Mouse (Mus musculus): ENCODE measurements around the gene Plch1. TPM values are rescaled to one million over a fixed set of nuclear protein-coding genes. Genes with fewer than 3 reads are reported as not detected.
A peak's percentile ranks its signal among the peaks of the same experiment; 100 is the strongest.

Gene Plch1
- polyA plus RNA-seq (2011; ENCODE audit: insufficient read length, low read depth, missing spikeins), result 0.51 and 0.87 TPM in 2 replicates

DNA sequence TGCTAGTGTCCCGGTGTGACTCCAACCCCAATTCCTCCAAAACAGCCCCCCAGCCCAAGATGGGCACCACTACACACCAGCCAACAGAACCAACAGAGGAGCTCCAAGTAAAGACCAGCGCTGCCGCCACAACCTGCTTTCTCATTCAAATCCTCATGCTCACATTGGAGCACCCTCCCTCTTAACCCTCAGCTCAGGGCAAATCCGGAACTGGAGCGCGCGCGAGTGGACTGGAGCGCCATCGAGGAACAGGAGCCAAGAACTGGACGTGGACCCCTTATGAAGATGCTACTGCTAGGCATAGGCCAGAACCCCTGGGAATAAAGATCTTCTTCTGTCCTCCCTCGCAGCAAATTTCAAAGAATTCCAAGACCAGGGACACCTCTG lies at the start of gene Plch1:
Gene Plch1, minus strand, starts transcription at position 164 of the 387 bp plus-strand sequence.
- TF ChIP-seq POLR2A (IDR thresholded peaks at IDR 0.05; ENCODE audit: low read depth, low read length) (no peak), CTCF (IDR thresholded peaks at IDR 0.05; ENCODE audit: borderline replicate concordance, insufficient read depth, low read length) (no peak)
- Histone ChIP-seq H3K4me1 (ENCODE audit: control insufficient read depth, insufficient read depth, low read length) (no peaks in the 10 kb centered on the region; the same call in 1 of the 2 replicates), H3K27ac (ENCODE audit: insufficient read depth, low read length) (no peak within 1 kb of the TSS), H3K4me3 (ENCODE audit: insufficient read depth, low read length) (peak within 1 kb of the TSS; percentile 69)

DNA sequence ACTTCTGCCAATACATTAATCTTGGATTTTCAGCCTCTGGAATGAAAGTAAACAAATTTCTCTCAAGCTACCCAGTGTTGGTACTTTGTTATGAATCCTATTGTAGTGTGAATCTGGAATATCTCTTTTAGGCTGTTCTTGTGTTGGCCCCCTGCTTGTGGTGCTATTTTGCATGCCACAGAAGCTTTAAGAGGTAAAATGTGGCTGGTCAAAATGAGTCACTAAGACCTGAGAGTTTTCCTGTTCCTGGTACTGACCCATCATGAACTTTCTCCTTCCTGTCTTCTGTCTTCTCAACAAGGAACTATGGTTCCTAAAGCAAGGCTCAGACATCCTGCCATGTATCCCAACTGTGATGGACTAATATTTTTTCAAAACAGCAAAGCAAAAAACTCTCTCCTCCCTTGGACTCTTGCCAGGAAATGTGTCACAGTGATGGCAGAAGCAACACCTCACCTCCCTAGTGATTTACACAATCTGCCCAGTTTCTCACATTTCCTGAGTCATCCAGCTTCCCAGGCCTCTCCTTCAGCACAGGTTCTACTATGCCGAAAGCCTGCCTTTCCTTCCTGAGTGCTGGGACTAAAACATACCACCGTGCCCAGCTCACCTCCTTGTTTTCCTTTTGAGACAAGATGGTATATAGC lies 42.1 kb upstream of the Plch1 start:
- TF ChIP-seq CTCF (IDR thresholded peaks at IDR 0.05; ENCODE audit: borderline replicate concordance, insufficient read depth, low read length) (no peak), POLR2A (IDR thresholded peaks at IDR 0.05; ENCODE audit: low read depth, low read length) (no peak)
- Histone ChIP-seq H3K4me1 (ENCODE audit: control insufficient read depth, insufficient read depth, low read length) (peaks cover 2% of the 10 kb centered on the region; the same call in 1 of the 2 replicates), H3K4me3 (ENCODE audit: insufficient read depth, low read length) (no peak overlapping the region), H3K27ac (ENCODE audit: insufficient read depth, low read length) (no peak overlapping the region)

DNA sequence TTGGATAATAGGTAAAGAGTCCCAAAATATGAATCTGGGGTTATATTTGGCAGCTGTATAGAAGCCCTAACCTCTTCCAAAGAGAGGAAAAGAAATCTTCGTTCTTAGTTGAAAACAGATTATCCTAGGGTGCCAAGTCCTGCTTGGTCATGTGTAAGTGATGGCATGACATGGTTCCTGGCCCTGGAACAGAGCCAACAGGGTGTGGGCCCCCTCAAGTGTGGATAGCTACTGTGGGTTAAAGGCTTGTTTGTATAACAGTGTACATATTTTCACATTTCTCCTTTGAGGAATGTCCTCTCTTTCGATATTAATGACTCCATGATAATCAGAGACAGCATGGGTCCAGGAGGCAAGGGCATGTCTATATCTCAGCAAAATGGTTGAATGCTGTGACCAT lies 39.7 kb upstream of the Plch1 start:
- no peak for TF ChIP-seq CTCF (IDR thresholded peaks at IDR 0.05; ENCODE audit: borderline replicate concordance, insufficient read depth, low read length)
- TF ChIP-seq POLR2A (IDR thresholded peaks at IDR 0.05; ENCODE audit: low read depth, low read length), result no peak
- H3K27ac ChIP-seq (ENCODE audit: insufficient read depth, low read length), result no peak overlapping the region
- H3K4me1 ChIP-seq (ENCODE audit: control insufficient read depth, insufficient read depth, low read length), result peaks cover 2% of the 10 kb centered on the region; the same call in 1 of the 2 replicates
- no peak overlapping the region for H3K4me3 ChIP-seq (ENCODE audit: insufficient read depth, low read length)

DNA sequence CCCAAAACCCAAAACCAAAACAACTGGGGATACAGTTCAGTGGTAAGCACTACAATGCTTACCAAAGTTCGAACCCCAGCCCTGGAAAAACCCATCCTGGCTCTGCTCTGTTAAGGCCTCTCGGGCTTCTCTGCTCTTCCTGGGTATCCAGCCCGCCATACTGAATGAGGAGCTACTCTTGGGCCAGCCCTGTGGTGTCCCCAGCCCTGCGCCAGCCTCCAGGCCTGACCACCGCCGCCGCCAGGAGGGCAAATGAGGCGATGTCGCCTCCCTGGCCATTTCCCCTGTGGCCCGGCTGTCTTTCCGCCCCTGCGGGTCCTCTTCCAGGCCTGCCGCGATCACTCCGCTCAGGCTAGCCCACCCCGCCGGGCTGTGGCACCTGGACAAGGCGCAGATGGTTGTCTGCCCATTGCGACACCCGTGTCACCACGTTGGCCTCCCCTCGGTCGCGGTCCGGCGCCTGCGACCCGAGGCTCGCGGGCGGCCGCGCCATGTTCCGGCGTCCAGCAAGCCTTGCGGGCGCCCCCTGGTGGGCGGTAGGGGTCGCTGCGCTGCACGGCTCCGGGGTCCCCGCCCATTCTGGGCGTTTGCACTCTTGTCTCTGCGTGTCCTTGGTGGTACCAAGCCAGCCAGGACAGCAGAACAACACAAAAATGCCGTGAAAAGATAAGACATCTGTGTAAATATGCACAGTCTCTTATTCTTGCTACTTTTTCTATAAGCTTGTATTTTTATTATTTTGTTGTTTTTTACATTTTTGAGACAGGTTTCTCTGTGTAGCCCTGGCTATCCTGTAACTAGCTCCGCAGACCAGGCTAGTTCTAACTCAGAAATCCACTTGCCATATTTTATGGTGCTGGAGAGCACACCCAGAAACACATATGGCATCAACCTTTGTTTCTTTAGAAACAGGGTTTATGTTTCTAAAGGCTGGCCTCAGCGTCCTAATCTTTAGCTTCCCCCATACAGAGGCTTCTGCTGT lies 29.9 kb upstream of the Plch1 start, which contains the start of gene E130311K13Rik:
Gene E130311K13Rik, minus strand, starts transcription at position 595 of the 982 bp plus-strand sequence.
- Histone ChIP-seq H3K4me1 (ENCODE audit: control insufficient read depth, insufficient read depth, low read length) (no peaks in the 10 kb centered on the region), H3K27ac (ENCODE audit: insufficient read depth, low read length) (no peak within 1 kb of the TSS), H3K4me3 (ENCODE audit: insufficient read depth, low read length) (peak within 1 kb of the TSS; percentile 50)
- TF ChIP-seq CTCF (IDR thresholded peaks at IDR 0.05; ENCODE audit: borderline replicate concordance, insufficient read depth, low read length), result peak; percentile 40; the same call in 1 of the 2 replicates
- peak; percentile 83 for TF ChIP-seq POLR2A (IDR thresholded peaks at IDR 0.05; ENCODE audit: low read depth, low read length)

DNA sequence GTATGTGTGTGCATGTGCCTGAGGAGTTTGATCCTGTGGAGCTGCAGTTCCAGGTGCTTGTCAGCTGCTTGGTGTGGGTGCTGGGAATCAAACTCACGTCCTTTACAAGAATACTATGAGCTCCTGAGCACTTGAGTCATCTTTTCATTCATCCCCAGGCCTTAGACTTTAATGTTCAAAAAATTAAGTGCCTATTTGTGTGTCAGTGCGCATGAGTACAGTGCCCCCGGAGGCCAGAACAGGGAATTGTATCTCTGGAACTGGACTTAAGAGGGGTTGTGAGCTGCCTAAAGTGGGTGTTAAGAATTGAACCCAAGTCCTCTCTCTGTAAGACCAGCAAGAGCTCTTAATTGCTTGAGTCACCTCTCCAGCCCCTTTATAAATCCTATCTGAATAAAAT lies 20.4 kb upstream of the Plch1 start:
- TF ChIP-seq CTCF (IDR thresholded peaks at IDR 0.05; ENCODE audit: borderline replicate concordance, insufficient read depth, low read length), result no peak
- TF ChIP-seq POLR2A (IDR thresholded peaks at IDR 0.05; ENCODE audit: low read depth, low read length), result no peak
- Histone ChIP-seq H3K4me1 (ENCODE audit: control insufficient read depth, insufficient read depth, low read length) (no peaks in the 10 kb centered on the region), H3K4me3 (ENCODE audit: insufficient read depth, low read length) (no peak overlapping the region), H3K27ac (ENCODE audit: insufficient read depth, low read length) (no peak overlapping the region)

DNA sequence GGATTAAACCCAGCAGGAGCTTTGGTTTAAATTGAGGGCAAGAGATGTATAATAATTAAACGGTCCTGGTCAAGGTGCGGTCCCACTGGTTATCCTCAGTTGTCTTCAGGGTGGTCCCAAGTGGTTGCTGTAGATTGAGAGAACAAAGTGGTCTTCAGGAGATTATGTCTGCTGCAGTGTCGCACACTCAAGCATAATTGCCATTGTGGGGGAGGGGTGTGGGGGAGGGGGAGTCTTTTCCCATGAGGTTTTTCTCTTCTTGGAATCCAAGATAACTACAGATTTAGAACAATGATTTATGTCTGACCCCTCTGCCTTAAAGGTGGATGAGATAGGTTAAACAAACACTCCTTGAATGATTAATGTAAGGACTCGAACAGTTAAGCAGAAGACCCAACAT lies 11.0 kb upstream of the Plch1 start:
- no peaks in the 10 kb centered on the region for H3K4me1 ChIP-seq (ENCODE audit: control insufficient read depth, insufficient read depth, low read length)
- TF ChIP-seq POLR2A (IDR thresholded peaks at IDR 0.05; ENCODE audit: low read depth, low read length), result no peak
- no peak for TF ChIP-seq CTCF (IDR thresholded peaks at IDR 0.05; ENCODE audit: borderline replicate concordance, insufficient read depth, low read length)

DNA sequence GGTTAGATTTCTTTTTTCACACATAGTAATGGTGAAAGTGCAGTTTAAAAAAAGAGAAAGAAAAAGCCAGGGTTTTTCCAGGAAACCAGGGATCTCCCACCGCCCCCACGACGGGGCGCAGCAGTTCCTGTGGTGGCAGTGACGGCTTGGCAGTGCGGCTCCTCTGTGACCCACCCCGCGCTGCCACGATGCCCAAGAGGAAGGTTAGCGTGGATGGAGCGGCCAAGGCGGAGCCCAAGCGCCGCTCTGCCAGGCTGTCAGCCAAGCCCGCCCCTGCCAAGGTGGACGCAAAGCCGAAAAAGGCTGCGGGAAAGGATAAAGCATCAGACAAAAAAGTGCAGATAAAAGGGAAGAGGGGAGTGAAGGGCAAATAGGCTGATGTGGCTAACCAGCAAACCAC lies 6.0 kb upstream of the Plch1 start:
- H3K4me3 ChIP-seq (ENCODE audit: insufficient read depth, low read length), result peak overlapping the region; percentile 9; the same call in 1 of the 2 replicates

More for the DNA sequence above, 11.0 kb upstream of the Plch1 start:
- H3K27ac ChIP-seq (ENCODE audit: insufficient read depth, low read length), result no peak overlapping the region
- H3K4me3 ChIP-seq (ENCODE audit: insufficient read depth, low read length), result no peak overlapping the region

DNA sequence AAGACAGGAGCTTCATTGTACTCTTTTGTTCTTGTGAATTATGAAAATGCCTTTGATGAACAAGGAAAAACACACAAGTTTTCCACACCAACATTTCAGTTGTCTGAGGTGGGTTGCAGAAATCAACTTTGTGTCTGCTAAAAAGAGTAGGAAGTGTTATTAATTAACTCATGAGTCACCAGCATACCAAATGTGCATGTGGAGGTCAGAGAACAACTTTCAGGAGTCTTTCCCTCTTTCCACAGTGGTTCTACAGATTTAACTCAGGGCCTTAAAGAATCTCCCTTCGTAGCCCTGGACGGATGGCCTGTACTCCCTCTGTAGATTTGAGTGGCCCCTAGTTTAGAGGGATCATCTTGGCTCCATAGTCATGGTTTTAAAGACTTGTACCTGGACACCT lies 4.9 kb upstream of the Plch1 start:
- H3K4me1 ChIP-seq (ENCODE audit: control insufficient read depth, insufficient read depth, low read length), result no peaks in the 10 kb centered on the region; the same call in 1 of the 2 replicates
- TF ChIP-seq CTCF (IDR thresholded peaks at IDR 0.05; ENCODE audit: borderline replicate concordance, insufficient read depth, low read length), result no peak
- TF ChIP-seq POLR2A (IDR thresholded peaks at IDR 0.05; ENCODE audit: low read depth, low read length), result no peak
- no peak overlapping the region for H3K27ac ChIP-seq (ENCODE audit: insufficient read depth, low read length)
- no peak overlapping the region for H3K4me3 ChIP-seq (ENCODE audit: insufficient read depth, low read length)

More for the DNA sequence above, 6.0 kb upstream of the Plch1 start:
- H3K4me1 ChIP-seq (ENCODE audit: control insufficient read depth, insufficient read depth, low read length), result no peaks in the 10 kb centered on the region
- TF ChIP-seq POLR2A (IDR thresholded peaks at IDR 0.05; ENCODE audit: low read depth, low read length) (no peak), CTCF (IDR thresholded peaks at IDR 0.05; ENCODE audit: borderline replicate concordance, insufficient read depth, low read length) (no peak)
- no peak overlapping the region for H3K27ac ChIP-seq (ENCODE audit: insufficient read depth, low read length)

DNA sequence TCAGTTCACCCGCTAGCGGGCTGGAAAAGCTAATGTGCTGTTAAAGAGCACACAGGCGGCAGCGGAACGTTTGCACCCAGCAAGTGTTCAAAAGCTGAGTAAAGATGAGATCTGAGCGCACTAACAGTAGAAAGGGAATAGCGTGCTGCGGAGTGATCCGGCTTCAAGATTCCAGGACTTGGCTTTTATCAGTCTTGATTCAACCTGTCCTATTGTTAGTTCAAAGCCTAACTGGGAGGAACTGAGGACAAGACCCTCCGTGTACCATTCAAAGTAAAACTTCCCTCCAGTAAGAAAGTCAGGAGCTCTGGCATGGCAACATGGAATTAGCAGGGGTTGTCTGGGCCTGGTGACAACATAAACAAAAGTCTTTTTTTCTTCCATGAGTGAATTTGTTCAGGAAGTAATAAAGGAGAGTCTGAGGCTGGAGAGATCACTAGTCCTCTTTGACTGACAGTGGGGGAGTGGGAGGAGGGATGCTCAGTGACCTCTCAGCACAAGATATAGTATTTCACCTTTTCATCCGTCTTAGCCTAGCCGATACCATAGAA lies 824 bp upstream of the Plch1 start:
- Histone ChIP-seq H3K4me3 (ENCODE audit: insufficient read depth, low read length) (no peak overlapping the region), H3K27ac (ENCODE audit: insufficient read depth, low read length) (no peak overlapping the region), H3K4me1 (ENCODE audit: control insufficient read depth, insufficient read depth, low read length) (no peaks in the 10 kb centered on the region; the same call in 1 of the 2 replicates)
- TF ChIP-seq CTCF (IDR thresholded peaks at IDR 0.05; ENCODE audit: borderline replicate concordance, insufficient read depth, low read length) (no peak), POLR2A (IDR thresholded peaks at IDR 0.05; ENCODE audit: low read depth, low read length) (no peak)

Data from embryonic fibroblast, embryonic 13.5 days (primary cell).